Mouse (Mus musculus) hindbrain, embryonic 15.5 days (tissue): ENCODE measurements around the gene Eno3. TPM values are rescaled to one million over a fixed set of nuclear protein-coding genes. Genes with fewer than 3 reads are reported as not detected.
A peak's percentile ranks its signal among the peaks of the same experiment; 100 is the strongest.

ENCODE experiments used
- ATAC-seq: fragments of 200-750 bp; cut with Nextera tagmentation; 2 replicates; pipeline ENCODE4 v1.8.0; 2017; ENCODE audit warnings: low read depth, moderate number of reproducible peaks, moderate TSS enrichment; ENCODE audit not compliant: low FRiP score
- H3K27ac ChIP-seq: fragments of 300-500 bp; sonication (generic); replicated peaks from 2 replicates; pipeline ENCODE4 v1.5.1; 2015; ENCODE audit warnings: mild to moderate bottlenecking, inconsistent platforms
- H3K27me3 ChIP-seq: fragments of 300-500 bp; sonication (generic); 2 replicates; pipeline ENCODE4 v1.6.1; 2015; ENCODE audit warnings: control low read depth, inconsistent platforms
- H3K36me3 ChIP-seq: fragments of 300-500 bp; sonication (generic); 2 replicates; pipeline ENCODE4 v1.6.1; 2015; ENCODE audit warnings: control low read depth, inconsistent platforms
- H3K4me1 ChIP-seq: fragments of 300-500 bp; sonication (generic); replicated peaks from 2 replicates; pipeline ENCODE4 v1.6.1; 2015; ENCODE audit warnings: control low read depth, inconsistent platforms
- H3K4me2 ChIP-seq: fragments of 300-500 bp; sonication (generic); 2 replicates; pipeline ENCODE4 v1.6.1; 2015; ENCODE audit warnings: moderate library complexity, mild to moderate bottlenecking, inconsistent platforms
- H3K4me3 ChIP-seq: fragments of 300-500 bp; sonication (generic); 2 replicates; pipeline ENCODE4 v1.5.1; 2015; ENCODE audit warnings: mild to moderate bottlenecking, inconsistent platforms
- H3K9ac ChIP-seq: fragments of 300-500 bp; sonication (generic); 2 replicates; pipeline ENCODE4 v1.6.1; 2015; ENCODE audit warnings: inconsistent platforms
- H3K9me3 ChIP-seq: fragments of 300-500 bp; sonication (generic); 2 replicates; pipeline ENCODE4 v1.6.1; 2016; ENCODE audit warnings: control low read depth, inconsistent platforms
- WGBS: fragments of 180-500 bp; shearing (Covaris S2); methylation state at CpG from one replicate; pipeline ENCODE4 v1.1.7; 2015; 5-methylcytosine and 5-hydroxymethylcytosine counted together
- polyA plus RNA-seq: library from polyadenylated mRNA; unstranded; fragments of >200 nt; fragmentation: Nextera tagmentation; extraction: Ambion mirVana; gene quantifications from 2 replicates; pipeline ENCODE4 v1.2.1, GENCODE M21; 2015

Eno3 gene
- polyA plus RNA-seq, 1 experiment from 2014 or later: 6.7 TPM

GRCm38 (mm10) chr11:70653345-70654197 is 3.4 kb upstream of the Eno3 start:
- peak; percentile 59 for ATAC-seq
- Histone ChIP-seq H3K27me3 (no peaks in the 10 kb centered on the region), H3K4me2 (peak overlapping the region; percentile 77), H3K9ac (peak overlapping the region; percentile 98), H3K4me3 (peak overlapping the region; percentile 98), H3K36me3 (peaks cover 34% of the 10 kb centered on the region), H3K27ac (peak overlapping the region; percentile 98), H3K4me1 (peaks cover 56% of the 10 kb centered on the region), H3K9me3 (no peaks in the 10 kb centered on the region)
- under 1% methylated on average over 62 of the region's 63 CpGs for WGBS

- Histone ChIP-seq H3K4me1 (peaks cover 48% of the 10 kb centered on the region), H3K4me2 (peak within 1 kb of the TSS; percentile 77), H3K9ac (peak within 1 kb of the TSS; percentile 98), H3K27me3 (no peaks in the 10 kb centered on the region), H3K9me3 (no peaks in the 10 kb centered on the region), H3K27ac (peak within 1 kb of the TSS; percentile 98), H3K4me3 (peak within 1 kb of the TSS; percentile 98), H3K36me3 (peaks cover 29% of the 10 kb centered on the region)
- peak; percentile 42 for ATAC-seq
- under 1% methylated on average over 53 of the region's 61 CpGs for WGBS
Observed at GRCm38 (mm10) chr11:70654198-70654922, 2.6 kb upstream of the Eno3 start, which contains the start of gene Pfn1. TSS of gene Pfn1 (minus strand) at chr11:70654644.

GRCm38 (mm10) chr11:70654923-70655570 is 2.0 kb upstream of the Eno3 start:
- peak overlapping the region; percentile 98 for H3K27ac ChIP-seq
- peak overlapping the region; percentile 77 for H3K4me2 ChIP-seq
- under 1% methylated on average over 48 of the region's 48 CpGs for WGBS
- no peaks in the 10 kb centered on the region for H3K9me3 ChIP-seq
- peaks cover 22% of the 10 kb centered on the region for H3K36me3 ChIP-seq
- H3K9ac ChIP-seq: peak overlapping the region; percentile 98
- no peaks in the 10 kb centered on the region for H3K27me3 ChIP-seq
- peak; percentile 71 for ATAC-seq
- H3K4me3 ChIP-seq: peak overlapping the region; percentile 98
- H3K4me1 ChIP-seq: peaks cover 48% of the 10 kb centered on the region

GRCm38 (mm10) chr11:70655571-70656455 is 1.2 kb upstream of the Eno3 start:
- no peaks in the 10 kb centered on the region for H3K27me3 ChIP-seq
- peaks cover 46% of the 10 kb centered on the region for H3K4me1 ChIP-seq
- ATAC-seq: no peak
- H3K4me2 ChIP-seq: peak overlapping the region; percentile 77
- peak overlapping the region; percentile 98 for H3K27ac ChIP-seq
- no peaks in the 10 kb centered on the region for H3K9me3 ChIP-seq
- WGBS: under 1% methylated on average over 59 of the region's 61 CpGs
- peak overlapping the region; percentile 98 for H3K9ac ChIP-seq
- peaks cover 14% of the 10 kb centered on the region for H3K36me3 ChIP-seq
- peak overlapping the region; percentile 98 for H3K4me3 ChIP-seq

- peak overlapping the region; percentile 77 for H3K4me2 ChIP-seq
- peak overlapping the region; percentile 98; the same call in 1 of the 2 replicates for H3K9ac ChIP-seq
- H3K27me3 ChIP-seq: no peaks in the 10 kb centered on the region
- ATAC-seq: no peak
- 0 out of 2 replicates have a peak overlapping the region, but pooled peaks have one; percentile 98 for H3K27ac ChIP-seq
- peaks cover 41% of the 10 kb centered on the region for H3K4me1 ChIP-seq
- no peaks in the 10 kb centered on the region for H3K9me3 ChIP-seq
- peak overlapping the region; percentile 98 for H3K4me3 ChIP-seq
- 6% methylated on average over 16 of the region's 16 CpGs for WGBS
- peaks cover 8% of the 10 kb centered on the region for H3K36me3 ChIP-seq
Observed at GRCm38 (mm10) chr11:70656456-70656927, 510 bp upstream of the Eno3 start.

GRCm38 (mm10) chr11:70657573-70657972 is 571 bp downstream of the Eno3 start:
- peaks cover 3% of the 10 kb centered on the region for H3K36me3 ChIP-seq
- H3K4me2 ChIP-seq: no peak overlapping the region
- H3K4me1 ChIP-seq: peaks cover 30% of the 10 kb centered on the region
- H3K9ac ChIP-seq: no peak overlapping the region
- H3K9me3 ChIP-seq: no peaks in the 10 kb centered on the region
- H3K4me3 ChIP-seq: no peak overlapping the region
- ATAC-seq: no peak
- 59% methylated on average over 6 of the region's 6 CpGs for WGBS
- no peaks in the 10 kb centered on the region for H3K27me3 ChIP-seq
- H3K27ac ChIP-seq: no peak overlapping the region

- H3K4me3 ChIP-seq: no peak overlapping the region
- H3K4me2 ChIP-seq: no peak overlapping the region
- no peak overlapping the region for H3K9ac ChIP-seq
- peaks cover 7% of the 10 kb centered on the region for H3K36me3 ChIP-seq
- H3K4me1 ChIP-seq: peaks cover 26% of the 10 kb centered on the region
- WGBS: 61% methylated on average over 9 of the region's 9 CpGs
- H3K27me3 ChIP-seq: no peaks in the 10 kb centered on the region
- no peak overlapping the region for H3K27ac ChIP-seq
- no peak for ATAC-seq
- H3K9me3 ChIP-seq: no peaks in the 10 kb centered on the region
Observed at GRCm38 (mm10) chr11:70657991-70658390, 989 bp downstream of the Eno3 start.

- Histone ChIP-seq H3K36me3 (peaks cover 11% of the 10 kb centered on the region), H3K4me1 (peaks cover 21% of the 10 kb centered on the region), H3K9ac (no peak overlapping the region), H3K27ac (no peak overlapping the region), H3K4me2 (no peak overlapping the region), H3K9me3 (no peaks in the 10 kb centered on the region), H3K27me3 (no peaks in the 10 kb centered on the region), H3K4me3 (no peak overlapping the region)
- no peak for ATAC-seq
- 87% methylated on average over 5 of the region's 5 CpGs for WGBS
Observed at GRCm38 (mm10) chr11:70658521-70658920, 1.5 kb downstream of the Eno3 start.

- Histone ChIP-seq H3K27ac (no peak overlapping the region), H3K4me1 (peaks cover 21% of the 10 kb centered on the region), H3K4me3 (no peak overlapping the region), H3K27me3 (no peaks in the 10 kb centered on the region), H3K9me3 (no peaks in the 10 kb centered on the region), H3K36me3 (peaks cover 13% of the 10 kb centered on the region), H3K4me2 (no peak overlapping the region), H3K9ac (no peak overlapping the region)
- ATAC-seq: no peak
- WGBS: 84% methylated on average over 8 of the region's 8 CpGs
Observed at GRCm38 (mm10) chr11:70658942-70659341, 1.9 kb downstream of the Eno3 start.

- ATAC-seq: no peak
- no peak overlapping the region for H3K9ac ChIP-seq
- H3K4me2 ChIP-seq: no peak overlapping the region
- H3K9me3 ChIP-seq: no peaks in the 10 kb centered on the region
- peaks cover 24% of the 10 kb centered on the region for H3K36me3 ChIP-seq
- peaks cover 14% of the 10 kb centered on the region for H3K4me1 ChIP-seq
- no peaks in the 10 kb centered on the region for H3K27me3 ChIP-seq
- H3K27ac ChIP-seq: no peak overlapping the region
- WGBS: 85% methylated on average over 8 of the region's 8 CpGs
- H3K4me3 ChIP-seq: no peak overlapping the region
Observed at GRCm38 (mm10) chr11:70660571-70660970, 3.6 kb downstream of the Eno3 start.

- Histone ChIP-seq H3K9ac (no peak overlapping the region), H3K36me3 (peaks cover 24% of the 10 kb centered on the region), H3K4me3 (no peak overlapping the region), H3K27ac (no peak overlapping the region), H3K4me2 (no peak overlapping the region), H3K27me3 (no peaks in the 10 kb centered on the region), H3K9me3 (no peaks in the 10 kb centered on the region), H3K4me1 (peaks cover 11% of the 10 kb centered on the region)
- no peak for ATAC-seq
- 95% methylated on average over 8 of the region's 8 CpGs for WGBS
Observed at GRCm38 (mm10) chr11:70663101-70663500, 6.1 kb downstream of the Eno3 start.
